Mouse (Mus musculus) B cell, adult 2 months (primary cell): ENCODE measurements around the gene Vpreb2.
"Not testable (repeated sequence)": the region's sequence is repeated elsewhere in the genome, so short reads cannot be mapped to it uniquely, and the experiment has no call there.

Experiments used
- DNase-seq, 2 experiments: peaks; one replicate each; pipeline ENCODE4 v3.0.0; 2022

Gene Vpreb2

DNA sequence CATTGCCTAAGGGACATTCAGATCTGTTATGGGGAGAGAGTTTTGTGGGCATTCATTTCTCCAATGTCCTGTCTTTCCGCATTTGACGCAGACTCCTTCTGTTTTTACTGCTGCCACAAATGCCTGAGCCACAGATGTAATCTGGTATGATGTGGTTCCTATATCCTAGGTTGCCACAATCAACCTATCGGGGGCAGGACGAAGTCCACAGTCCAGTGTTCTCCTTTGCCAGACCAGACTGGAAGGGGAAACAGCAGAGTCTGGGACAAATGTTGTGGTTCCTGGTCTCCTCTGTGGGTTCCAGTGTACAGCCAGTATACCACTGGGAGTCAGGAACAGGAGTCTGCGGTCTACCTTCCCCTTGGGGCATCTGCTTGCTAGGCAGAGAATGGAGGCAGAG is 19.4 kb downstream of the Vpreb2 start:
- DNase-seq: no peak

DNA sequence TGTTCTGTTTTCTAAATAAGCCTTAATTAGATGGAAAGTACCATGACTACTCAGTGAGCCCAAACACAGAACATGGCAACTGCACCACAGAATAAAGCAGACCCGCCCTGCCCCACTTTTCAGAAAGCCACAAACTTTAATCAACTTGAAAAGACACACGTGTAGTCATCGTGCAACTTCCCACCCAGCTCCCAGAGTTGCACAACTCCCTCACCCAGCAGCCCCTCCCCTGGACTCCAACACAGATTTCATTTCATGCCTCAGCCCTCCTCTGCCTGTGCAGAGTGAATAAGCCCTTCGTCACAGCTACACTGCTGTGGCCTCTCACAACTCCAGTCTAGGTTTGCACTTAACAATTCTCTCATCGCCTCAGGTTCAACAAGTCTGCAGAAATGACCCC is 24.4 kb downstream of the Vpreb2 start:
- no peak for DNase-seq

DNA sequence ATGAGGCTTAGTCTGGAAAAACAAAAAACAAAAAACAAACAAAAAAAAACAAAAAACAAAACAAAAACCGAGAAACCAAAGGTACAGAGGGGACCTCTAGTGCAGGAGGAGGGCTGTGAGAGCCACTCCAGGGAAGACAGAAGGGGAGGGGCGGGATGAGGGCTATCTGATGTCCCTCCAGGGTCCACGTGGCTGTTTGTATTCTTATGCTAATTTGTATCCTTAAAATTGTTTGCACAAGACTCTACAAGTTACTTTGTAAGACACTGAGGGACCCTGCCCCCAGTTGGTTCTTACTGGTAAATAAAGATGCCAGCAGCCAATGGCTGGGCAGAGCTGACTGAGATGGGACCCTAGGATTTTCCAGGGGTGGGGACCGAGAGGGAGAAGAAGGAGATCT is 26.9 kb downstream of the Vpreb2 start:
- no peak for DNase-seq

DNA sequence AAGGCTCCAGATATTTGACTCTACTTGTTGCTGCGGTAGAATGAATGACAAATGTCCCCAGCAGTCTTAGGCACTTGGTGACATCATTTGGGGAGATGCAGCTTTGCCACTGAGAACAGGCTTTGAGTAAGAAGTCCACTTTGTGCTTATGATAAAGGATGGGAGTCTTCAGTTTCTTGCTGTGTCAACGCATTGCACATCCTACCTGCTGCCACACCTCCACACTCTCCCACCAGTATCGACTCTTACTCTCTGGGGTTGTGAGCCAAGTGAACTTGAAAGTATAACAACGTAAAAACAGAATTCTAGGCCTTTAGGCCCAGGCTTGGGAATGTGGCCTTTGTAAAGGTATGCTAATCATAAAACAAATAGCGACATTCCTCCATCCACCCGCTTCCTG is 30.9 kb downstream of the Vpreb2 start:
- DNase-seq: no peak

DNA sequence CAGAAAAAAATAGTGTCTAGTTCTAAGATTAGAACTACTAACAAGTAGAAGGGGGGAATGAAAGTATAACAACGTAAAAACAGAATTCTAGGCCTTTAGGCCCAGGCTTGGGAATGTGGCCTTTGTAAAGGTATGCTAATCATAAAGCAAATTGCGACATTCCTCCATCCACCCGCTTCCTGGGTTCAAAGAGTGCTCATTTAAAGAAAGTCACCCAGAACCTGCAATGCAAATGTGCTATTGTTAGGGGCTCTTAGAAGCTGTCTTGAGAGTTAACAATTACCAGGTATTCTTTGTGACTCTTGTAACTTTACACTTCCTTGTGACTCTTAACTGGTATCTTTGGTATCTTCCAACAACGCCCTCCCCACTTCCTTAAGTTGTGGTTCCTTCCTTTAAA is 36.3 kb downstream of the Vpreb2 start:
- DNase-seq: not testable (repeated sequence)

DNA sequence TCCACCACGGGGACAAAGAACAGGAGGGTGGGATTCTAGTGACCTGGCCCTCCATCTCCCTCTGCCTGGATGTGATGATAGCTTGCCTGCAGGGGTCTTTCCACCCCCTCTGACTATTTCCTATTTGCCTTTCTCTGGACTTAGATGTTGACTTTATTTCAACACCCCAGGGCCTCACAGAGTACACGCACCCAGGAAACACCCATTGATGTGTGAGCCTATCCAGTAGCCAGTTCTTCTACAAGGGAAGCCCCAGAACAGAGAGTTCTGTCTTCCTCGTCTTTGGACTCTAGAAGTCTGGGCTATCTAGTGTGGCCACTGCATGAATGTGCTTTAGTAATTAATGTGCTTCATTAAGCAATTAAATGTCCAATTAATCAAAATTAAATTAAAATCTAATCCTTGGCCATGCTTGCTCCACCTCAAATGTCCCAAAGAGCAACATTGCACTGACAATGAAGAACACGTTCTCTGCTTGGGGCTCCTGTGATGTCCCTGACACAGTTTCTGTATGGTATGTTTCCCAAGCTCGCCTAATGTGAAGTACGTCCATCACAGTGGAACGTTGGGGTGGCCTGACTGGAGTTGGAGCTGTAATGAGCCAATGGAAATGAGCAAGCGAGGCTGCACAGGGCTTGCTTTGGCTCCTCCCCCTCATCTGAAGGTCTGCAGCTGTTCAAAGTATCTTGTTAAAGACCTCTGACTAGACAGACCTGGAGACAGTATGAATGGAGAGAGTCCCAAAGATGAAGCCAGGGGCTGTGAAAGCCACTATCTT is 42.7 kb downstream of the Vpreb2 start:
- no peak for DNase-seq

DNA sequence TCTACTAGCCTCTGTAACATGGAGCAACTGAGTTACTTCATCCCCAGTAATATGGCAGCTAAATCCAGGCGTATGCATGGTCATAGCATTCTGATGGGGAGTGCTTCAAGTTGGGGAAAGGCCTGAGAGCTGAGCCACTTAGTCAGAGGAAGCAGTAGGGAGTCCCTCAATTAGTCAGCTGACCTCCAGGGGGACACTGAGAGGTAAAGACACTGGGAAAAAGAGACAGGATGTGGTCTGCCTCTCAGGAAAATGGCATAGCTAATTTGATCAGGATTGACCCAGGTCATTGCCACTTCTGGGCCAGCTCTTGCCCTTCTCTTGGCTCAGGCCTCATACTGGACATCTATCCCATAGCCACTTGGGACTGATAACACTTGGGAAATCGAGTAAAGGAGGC is 47.1 kb downstream of the Vpreb2 start:
- no peak for DNase-seq
